Comparison of ENCODE assay signal across 34 mouse cellular contexts in the genomic region with DNA sequence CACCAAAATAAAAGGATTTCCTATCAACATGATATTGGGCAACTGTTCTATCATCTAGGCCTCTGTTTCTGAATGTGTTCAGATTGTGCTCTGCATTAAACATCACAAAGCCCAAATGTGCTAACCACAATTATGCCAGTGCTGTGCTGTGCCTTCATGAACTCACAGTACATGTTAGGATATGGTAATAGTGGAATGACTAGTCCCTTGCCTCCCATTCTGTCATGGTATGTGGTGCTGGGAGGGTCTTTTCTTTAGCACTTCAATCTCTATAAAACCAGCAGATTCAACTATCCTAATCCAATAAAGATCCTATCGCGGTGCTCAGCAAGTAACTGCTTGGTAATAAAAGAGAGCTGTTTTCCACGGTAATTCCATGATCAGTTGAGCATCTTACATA.
"Had no signal": no experiment of that assay in that cellular context is flagged by ENCODE, and none has a peak within 500 bp of the region (broad histone marks: within the 10 kb centered on the region; RNA-seq: fewer than 3 reads in every experiment).

No protein-coding gene starts in this region.

- ATAC-seq: hindbrain, embryonic 16.5 days; hindbrain, postnatal 0 days; inflammation-experienced regulatory T-cells, adult 6 months; intestine, embryonic 15.5 days; intestine, embryonic 16.5 days; intestine, postnatal 0 days had no signal

- H3K36me3 ChIP-seq: heart, embryonic 10.5 days; heart, embryonic 12.5 days; heart, embryonic 13.5 days; heart, embryonic 15.5 days; hindbrain, embryonic 10.5 days; hindbrain, embryonic 12.5 days; hindbrain, embryonic 13.5 days; hindbrain, embryonic 15.5 days; intestine, embryonic 15.5 days had no signal

- H3K4me3 ChIP-seq: heart, adult 2 months; heart, embryonic 10.5 days; heart, embryonic 12.5 days; heart, embryonic 13.5 days; heart, embryonic 15.5 days; hindbrain, embryonic 10.5 days; hindbrain, embryonic 12.5 days; hindbrain, embryonic 13.5 days; hindbrain, embryonic 15.5 days; intestine, embryonic 15.5 days; layer of hippocampus, adult 2 months had no signal

- H3K4me2 ChIP-seq: heart, embryonic 11.5 days; heart, embryonic 12.5 days; heart, embryonic 13.5 days; heart, embryonic 15.5 days; hindbrain, embryonic 12.5 days; hindbrain, embryonic 13.5 days; hindbrain, embryonic 14.5 days; hindbrain, embryonic 15.5 days; intestine, embryonic 15.5 days had no signal

- DNase-seq: heart, adult 2 months; heart, postnatal 10 days; heart, postnatal 36 days; heart, postnatal 4 days; kidney, adult 11 months; kidney, adult 18-20 months; kidney, adult 2 months; kidney, adult 8-10 months; kidney, adult 9 months; kidney, postnatal 10 days; kidney, postnatal 14 days; kidney, postnatal 25 days; kidney, postnatal 36 days; kidney, postnatal 4 days; layer of hippocampus, adult 9-11 months; layer of hippocampus, postnatal 36 days had no signal

- H3K27me3 ChIP-seq: heart, embryonic 12.5 days; heart, embryonic 13.5 days; heart, embryonic 15.5 days; hindbrain, embryonic 12.5 days; hindbrain, embryonic 13.5 days; hindbrain, embryonic 15.5 days; intestine, embryonic 15.5 days had no signal

- H3K9ac ChIP-seq: heart, embryonic 12.5 days; heart, embryonic 13.5 days; heart, embryonic 15.5 days; hindbrain, embryonic 12.5 days; hindbrain, embryonic 13.5 days; hindbrain, embryonic 14.5 days; hindbrain, embryonic 15.5 days; intestine, embryonic 15.5 days had no signal

- H3K27ac ChIP-seq: heart, adult 2 months; heart, embryonic 10.5 days; heart, embryonic 13.5 days; heart, embryonic 15.5 days; hindbrain, embryonic 10.5 days; hindbrain, embryonic 12.5 days; hindbrain, embryonic 13.5 days; hindbrain, embryonic 14.5 days; hindbrain, embryonic 15.5 days; hindbrain, postnatal 0 days; intestine, embryonic 15.5 days; kidney, postnatal 0 days; layer of hippocampus, adult 2 months had no signal

- H3K9me3 ChIP-seq: heart, embryonic 10.5 days; heart, embryonic 12.5 days; heart, embryonic 13.5 days; heart, embryonic 15.5 days; hindbrain, embryonic 10.5 days; hindbrain, embryonic 12.5 days; hindbrain, embryonic 13.5 days; hindbrain, embryonic 15.5 days; intestine, embryonic 15.5 days had no signal

- H3K4me1 ChIP-seq: heart, embryonic 10.5 days; heart, embryonic 12.5 days; heart, embryonic 13.5 days; heart, embryonic 15.5 days; hindbrain, embryonic 10.5 days; hindbrain, embryonic 12.5 days; hindbrain, embryonic 13.5 days; hindbrain, embryonic 15.5 days; intestine, embryonic 15.5 days had no signal
